Mouse (Mus musculus) intestine, embryonic 14.5 days (tissue): ENCODE measurements around the gene Rasa3. TPM values are rescaled to one million over a fixed set of nuclear protein-coding genes. Genes with fewer than 3 reads are reported as not detected.

Experiments
- ATAC-seq: fragments of 200-750 bp; cut with Nextera tagmentation; replicated peaks from 2 replicates; pipeline ENCODE4 v1.8.0; 2017; ENCODE audit warnings: low read depth, moderate number of reproducible peaks, moderate TSS enrichment, moderate library complexity; ENCODE audit not compliant: low FRiP score, low TSS enrichment
- DNase-seq: peaks from one replicate; pipeline ENCODE4 v3.0.0-alpha.2; 2018; ENCODE audit warnings: low spot score
- H3K27ac ChIP-seq: fragments of 300-500 bp; sonication (generic); 2 replicates; pipeline ENCODE4 v1.5.1; 2014; ENCODE audit warnings: low read depth, mild to moderate bottlenecking, control low read depth
- H3K27me3 ChIP-seq: fragments of 300-500 bp; sonication (generic); replicated peaks from 2 replicates; pipeline ENCODE4 v1.6.1; 2014; ENCODE audit warnings: low read length, control low read depth; ENCODE audit not compliant: control insufficient read depth, insufficient read depth
- H3K36me3 ChIP-seq: fragments of 300-500 bp; sonication (generic); 2 replicates; pipeline ENCODE4 v1.6.1; 2014; ENCODE audit warnings: low read length, control low read depth; ENCODE audit not compliant: control insufficient read depth, insufficient read depth
- H3K4me1 ChIP-seq: fragments of 300-500 bp; sonication (generic); replicated peaks from 2 replicates; pipeline ENCODE4 v1.6.1; 2014; ENCODE audit warnings: low read length, control low read depth, mixed read lengths; ENCODE audit not compliant: control insufficient read depth, insufficient read depth
- H3K4me2 ChIP-seq: fragments of 300-500 bp; sonication (generic); 2 replicates; pipeline ENCODE4 v1.6.1; 2014; ENCODE audit warnings: low read length
- H3K4me3 ChIP-seq: fragments of 300-500 bp; sonication (generic); 2 replicates; pipeline ENCODE4 v1.5.1; 2014; ENCODE audit warnings: low read depth, low read length, control low read depth, mixed read lengths
- H3K9ac ChIP-seq: fragments of 300-500 bp; sonication (generic); 2 replicates; pipeline ENCODE4 v1.6.1; 2014; ENCODE audit warnings: mild to moderate bottlenecking, low read length
- H3K9me3 ChIP-seq: fragments of 300-500 bp; sonication (generic); 2 replicates; pipeline ENCODE4 v1.6.1; 2016; ENCODE audit warnings: low read length, control low read depth; ENCODE audit not compliant: control insufficient read depth
- WGBS: fragments of 180-500 bp; shearing (Covaris S2); extraction: QIAGEN DNeasy Blood & Tissue Kit; methylation state at CpG from one replicate; pipeline ENCODE4 v1.1.7; 2014; 5-methylcytosine and 5-hydroxymethylcytosine counted together
- polyA plus RNA-seq: library from polyadenylated mRNA; unstranded; fragments of >200 nt; fragmentation: Nextera tagmentation; extraction: Ambion mirVana; gene quantifications from 2 replicates; pipeline ENCODE4 v1.2.1, GENCODE M21; 2014

Rasa3 gene
- polyA plus RNA-seq, 1 experiment from 2014 or later, result 24.9 TPM

GRCm38 (mm10) chr8:13597777-13598176 is 79.6 kb downstream of the Rasa3 start:
- Histone ChIP-seq H3K4me3 (no peak overlapping the region), H3K9ac (no peak overlapping the region), H3K36me3 (peaks cover 16% of the 10 kb centered on the region; the same call in 1 of the 2 replicates), H3K4me2 (no peak overlapping the region), H3K27ac (no peak overlapping the region), H3K27me3 (no peaks in the 10 kb centered on the region), H3K4me1 (no peaks in the 10 kb centered on the region), H3K9me3 (no peaks in the 10 kb centered on the region)
- ATAC-seq (no peak), DNase-seq (no peak)
- WGBS, result 85% methylated on average over 6 of the region's 6 CpGs

DNA sequence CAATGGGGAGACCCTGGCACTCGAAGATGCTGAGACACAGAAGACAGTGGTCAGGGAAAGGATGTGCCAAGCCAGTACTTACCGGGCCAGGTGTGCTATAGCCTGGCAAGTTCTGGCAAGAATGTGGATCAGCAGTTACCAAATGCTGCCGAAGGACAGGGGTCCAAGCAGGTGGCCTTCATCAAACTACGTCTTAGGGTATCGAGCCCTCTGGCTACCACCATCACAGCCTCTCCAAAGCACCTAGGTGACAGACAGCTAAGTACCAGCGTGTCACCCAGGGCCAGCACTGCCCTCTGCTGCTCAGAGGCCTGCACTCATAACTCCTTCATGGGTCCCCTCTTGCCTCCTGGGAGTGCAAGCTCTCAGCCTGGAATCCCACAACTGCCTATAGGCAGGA is 81.5 kb downstream of the Rasa3 start:
- H3K9me3 ChIP-seq, result no peaks in the 10 kb centered on the region
- DNase-seq (no peak), ATAC-seq (no peak)
- H3K27me3 ChIP-seq, result no peaks in the 10 kb centered on the region
- peaks cover 16% of the 10 kb centered on the region; the same call in 1 of the 2 replicates for H3K36me3 ChIP-seq
- no peak overlapping the region for H3K9ac ChIP-seq
- WGBS, result 83% methylated on average over 6 of the region's 6 CpGs
- H3K4me2 ChIP-seq, result no peak overlapping the region
- no peak overlapping the region for H3K27ac ChIP-seq
- no peak overlapping the region for H3K4me3 ChIP-seq
- H3K4me1 ChIP-seq, result no peaks in the 10 kb centered on the region

DNA sequence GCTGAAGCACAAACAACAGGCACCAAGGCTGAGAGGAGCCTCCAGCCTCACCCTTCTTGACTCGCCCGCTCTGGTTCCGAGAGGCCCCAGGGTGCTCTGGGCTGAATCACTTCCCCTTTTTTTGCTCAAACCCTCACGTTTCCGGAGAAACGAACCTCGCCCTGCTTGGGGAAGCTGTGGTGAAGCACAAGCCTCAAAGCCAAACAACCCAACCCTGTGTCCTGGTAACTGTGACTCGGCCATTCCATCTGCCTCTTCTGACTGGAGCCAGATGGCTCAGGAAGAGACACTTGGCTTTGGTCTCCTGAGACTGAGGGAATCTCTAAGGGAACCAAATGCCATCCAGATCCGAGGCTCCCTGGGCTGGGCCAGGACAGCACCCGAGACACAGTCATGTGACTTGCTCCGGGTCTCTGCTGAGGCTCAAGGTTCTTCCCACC is 82.5 kb downstream of the Rasa3 start:
- DNase-seq (no peak), ATAC-seq (no peak)
- Histone ChIP-seq H3K4me3 (no peak overlapping the region), H3K4me1 (no peaks in the 10 kb centered on the region), H3K4me2 (no peak overlapping the region), H3K9ac (no peak overlapping the region), H3K27ac (no peak overlapping the region), H3K27me3 (no peaks in the 10 kb centered on the region), H3K9me3 (no peaks in the 10 kb centered on the region), H3K36me3 (peaks cover 16% of the 10 kb centered on the region; the same call in 1 of the 2 replicates)
- WGBS, result 66% methylated on average over 11 of the region's 11 CpGs

GRCm38 (mm10) chr8:13593340-13593739 is 84.1 kb downstream of the Rasa3 start:
- 77% methylated on average over 8 of the region's 8 CpGs for WGBS
- Histone ChIP-seq H3K4me1 (no peaks in the 10 kb centered on the region), H3K4me3 (no peak overlapping the region), H3K36me3 (peaks cover 16% of the 10 kb centered on the region; the same call in 1 of the 2 replicates), H3K27me3 (no peaks in the 10 kb centered on the region), H3K9ac (no peak overlapping the region), H3K9me3 (no peaks in the 10 kb centered on the region), H3K27ac (no peak overlapping the region), H3K4me2 (no peak overlapping the region)
- ATAC-seq (no peak), DNase-seq (no peak)

DNA sequence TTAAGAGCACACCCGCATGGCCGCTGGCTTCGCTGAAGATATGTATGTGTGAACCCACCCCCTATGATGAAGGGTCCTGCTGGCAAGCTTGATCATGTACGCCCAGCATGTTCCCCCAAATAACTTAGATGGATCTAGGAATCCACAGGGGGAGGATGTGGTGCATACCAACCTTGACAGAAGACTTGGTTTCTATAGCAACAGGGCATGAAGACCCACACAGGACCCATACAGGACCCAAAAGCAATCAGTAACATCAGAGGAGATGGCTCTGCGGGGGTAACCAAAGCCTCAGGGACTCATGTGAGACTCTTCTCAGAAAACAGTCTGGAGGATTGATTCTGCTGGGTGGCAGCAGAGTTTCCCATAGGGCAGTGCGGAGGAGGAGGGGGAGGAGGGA is 86.2 kb downstream of the Rasa3 start:
- no peak overlapping the region for H3K9ac ChIP-seq
- H3K36me3 ChIP-seq, result peaks cover 3% of the 10 kb centered on the region; the same call in 1 of the 2 replicates
- no peak overlapping the region for H3K4me3 ChIP-seq
- no peaks in the 10 kb centered on the region for H3K4me1 ChIP-seq
- H3K4me2 ChIP-seq, result no peak overlapping the region
- no peak overlapping the region for H3K27ac ChIP-seq
- H3K9me3 ChIP-seq, result no peaks in the 10 kb centered on the region
- no peaks in the 10 kb centered on the region for H3K27me3 ChIP-seq
- DNase-seq, result no peak
- WGBS, result 80% methylated on average over 6 of the region's 6 CpGs
- ATAC-seq, result no peak

DNA sequence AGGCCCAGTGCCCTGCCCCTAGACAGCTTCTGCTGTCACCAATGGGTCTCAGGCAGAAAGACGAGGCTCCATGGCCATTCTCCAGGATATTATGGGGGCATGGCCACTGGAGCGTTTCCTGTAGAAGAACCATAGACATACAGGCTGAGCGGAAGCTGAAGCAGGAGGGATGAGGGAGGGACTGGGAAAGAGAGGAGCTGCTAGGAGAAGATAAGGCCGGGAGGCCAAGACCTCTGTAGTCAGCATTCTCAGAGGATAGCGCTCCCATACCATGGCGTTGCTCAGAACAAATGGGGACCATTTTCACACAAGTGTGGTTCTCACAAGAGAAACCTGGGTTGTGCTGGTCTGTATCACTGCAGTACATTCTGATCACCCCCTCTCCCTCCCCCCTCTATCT is 88.3 kb downstream of the Rasa3 start:
- Histone ChIP-seq H3K36me3 (peaks cover 18% of the 10 kb centered on the region), H3K4me1 (no peaks in the 10 kb centered on the region), H3K27me3 (no peaks in the 10 kb centered on the region), H3K27ac (no peak overlapping the region), H3K4me2 (no peak overlapping the region), H3K4me3 (no peak overlapping the region), H3K9ac (no peak overlapping the region), H3K9me3 (no peaks in the 10 kb centered on the region)
- 77% methylated on average over 6 of the region's 6 CpGs for WGBS
- no peak for DNase-seq
- no peak for ATAC-seq

DNA sequence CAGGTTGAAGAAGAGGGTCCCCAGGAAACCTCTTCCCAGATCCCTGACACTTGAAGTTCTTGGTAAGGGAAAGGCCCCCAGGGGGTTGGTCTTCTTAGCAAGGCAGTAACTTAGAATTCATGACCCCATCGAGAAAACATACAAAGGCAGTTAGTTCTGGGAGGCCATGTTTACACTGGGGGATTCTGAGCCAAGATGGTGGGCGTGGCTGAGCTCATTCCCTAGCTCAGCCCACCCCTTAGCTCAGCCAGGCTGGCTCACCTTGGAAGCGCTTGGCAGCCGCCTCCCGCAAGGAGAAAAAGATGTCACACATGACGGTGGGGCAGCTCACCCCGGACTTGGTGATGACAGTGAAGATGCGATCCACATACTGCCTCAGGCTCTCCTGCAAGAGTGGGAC is 92.8 kb downstream of the Rasa3 start:
- H3K4me3 ChIP-seq, result no peak overlapping the region
- DNase-seq (no peak), ATAC-seq (no peak)
- no peak overlapping the region for H3K4me2 ChIP-seq
- 68% methylated on average over 8 of the region's 8 CpGs for WGBS
- no peaks in the 10 kb centered on the region for H3K9me3 ChIP-seq
- H3K27ac ChIP-seq, result no peak overlapping the region
- H3K9ac ChIP-seq, result no peak overlapping the region
- no peaks in the 10 kb centered on the region for H3K4me1 ChIP-seq
- H3K36me3 ChIP-seq, result peaks cover 56% of the 10 kb centered on the region
- H3K27me3 ChIP-seq, result no peaks in the 10 kb centered on the region

GRCm38 (mm10) chr8:13577869-13578268 is 99.5 kb downstream of the Rasa3 start:
- no peaks in the 10 kb centered on the region for H3K4me1 ChIP-seq
- peaks cover 47% of the 10 kb centered on the region for H3K36me3 ChIP-seq
- DNase-seq (no peak), ATAC-seq (no peak)
- H3K4me3 ChIP-seq, result no peak overlapping the region
- no peaks in the 10 kb centered on the region for H3K9me3 ChIP-seq
- H3K4me2 ChIP-seq, result no peak overlapping the region
- H3K9ac ChIP-seq, result no peak overlapping the region
- no peak overlapping the region for H3K27ac ChIP-seq
- WGBS, result 88% methylated on average over 6 of the region's 6 CpGs
- no peaks in the 10 kb centered on the region for H3K27me3 ChIP-seq

DNA sequence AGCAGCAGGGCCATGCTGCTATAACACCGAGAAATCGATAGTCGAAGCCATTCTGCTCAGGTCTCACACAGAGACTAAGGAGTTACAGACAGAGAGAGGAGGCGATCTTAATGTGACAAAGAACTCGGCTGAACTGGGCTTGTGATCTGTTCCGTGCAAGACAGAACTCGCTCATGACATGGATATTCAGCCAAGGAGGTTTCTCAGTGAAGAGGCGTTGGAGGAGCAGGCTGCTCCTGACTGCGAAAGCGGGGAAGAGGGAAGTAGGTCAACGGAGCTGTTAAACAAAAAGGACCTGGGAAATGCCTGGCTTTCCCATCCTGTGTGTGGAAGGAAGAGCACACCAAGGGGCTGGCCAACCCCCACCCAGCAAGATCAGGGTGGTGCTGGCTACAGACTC is 105.4 kb downstream of the Rasa3 start:
- Histone ChIP-seq H3K27me3 (no peaks in the 10 kb centered on the region), H3K4me3 (no peak overlapping the region), H3K4me2 (no peak overlapping the region), H3K4me1 (no peaks in the 10 kb centered on the region), H3K9me3 (no peaks in the 10 kb centered on the region), H3K9ac (no peak overlapping the region), H3K27ac (no peak overlapping the region), H3K36me3 (peaks cover 5% of the 10 kb centered on the region; the same call in 1 of the 2 replicates)
- 94% methylated on average over 11 of the region's 11 CpGs for WGBS
- ATAC-seq (no peak), DNase-seq (no peak)
